Mouse (Mus musculus) layer of hippocampus, postnatal 36 days (tissue): Measurements from ENCODE around the gene Gm38431. TPM values are rescaled to one million over a fixed set of nuclear protein-coding genes. Genes with fewer than 3 reads are reported as not detected.

Experiments
- microRNA-seq, 2 experiments: library from miRNA; unstranded; fragments of <30 nt; microRNA quantifications; one replicate each; pipeline ENCODE4 v1.2.0; 2021
- total RNA-seq, 2 experiments: library from RNA; stranded (reverse); gene quantifications; 2 replicates each; pipeline ENCODE4 v1.2.3; 2021

Gene Gm38431
- total RNA-seq, 2 experiments from 2014 or later: 4.8 to 5.0 TPM

Small RNAs within 50 kb of the gene (microRNA-seq; reads per million reads assigned to microRNA genes)
- gene Mir1900: 0 reads per million in 2 experiments
- gene Mir7082: 0.85 to 1.8 reads per million in 2 experiments

Other genes with a start within 250 kb of the Gm38431 start
- 10 to 100 TPM; 68.4 to 69.6 TPM for gene A230050P20Rik, start 223.4 kb downstream of the Gm38431 start, total RNA-seq
- 1 to 10 TPM; 9.8 to 9.9 TPM for gene Angptl6, start 212.3 kb downstream of the Gm38431 start, total RNA-seq
- gene Ppan, start 203.8 kb downstream of the Gm38431 start, total RNA-seq: 10 to 100 TPM; 19.8 to 24.9 TPM
- 100 to 1,000 TPM; 120 to 127 TPM for gene Eif3g, start 193.4 kb downstream of the Gm38431 start, total RNA-seq
- 10 to 100 TPM; 34.0 to 35.1 TPM for gene Dnmt1, start 132.1 kb downstream of the Gm38431 start, total RNA-seq
- gene S1pr2, start 115.2 kb downstream of the Gm38431 start, total RNA-seq: 1 to 10 TPM; 1.2 to 2.8 TPM
- 10 to 100 TPM; 61.1 to 65.8 TPM for gene Mrpl4, start 89.3 kb downstream of the Gm38431 start, total RNA-seq
- gene Icam1, start 76.0 kb downstream of the Gm38431 start, total RNA-seq: 1 to 10 TPM; 1.9 to 3.6 TPM
- gene Icam4, start 62.6 kb downstream of the Gm38431 start, total RNA-seq: 1 to 10 TPM in 1 of 2 experiments, under 1 TPM in 1; 0.63 to 1.2 TPM
- 100 to 1,000 TPM; 360 to 373 TPM for gene Icam5, start 59.9 kb downstream of the Gm38431 start, total RNA-seq
- gene Zglp1, start 24.9 kb downstream of the Gm38431 start, total RNA-seq: not detected
- gene Gm49373, start 18.9 kb downstream of the Gm38431 start, total RNA-seq: 1 to 10 TPM; 2.5 to 2.9 TPM
- gene Fdx1l, start 18.4 kb downstream of the Gm38431 start, total RNA-seq: 10 to 100 TPM; 56.0 to 64.5 TPM
- 10 to 100 TPM; 29.9 to 31.5 TPM for gene Raver1, start within 50 bp of the Gm38431 start, total RNA-seq
- gene Tyk2, start 39.2 kb upstream of the Gm38431 start, total RNA-seq: 10 to 100 TPM; 14.6 to 18.0 TPM
- gene Cdc37, start 58.0 kb upstream of the Gm38431 start, total RNA-seq: 100 to 1,000 TPM; 142 to 150 TPM
- 10 to 100 TPM; 84.2 to 86.8 TPM for gene Pde4a, start 73.7 kb upstream of the Gm38431 start, total RNA-seq
- gene Keap1, start 147.4 kb upstream of the Gm38431 start, total RNA-seq: 10 to 100 TPM; 57.2 to 58.1 TPM
- gene S1pr5, start 156.4 kb upstream of the Gm38431 start, total RNA-seq: 10 to 100 TPM; 11.1 to 11.2 TPM
- 10 to 100 TPM; 38.8 to 40.9 TPM for gene Atg4d, start 173.3 kb upstream of the Gm38431 start, total RNA-seq
- gene Kri1, start 196.0 kb upstream of the Gm38431 start, total RNA-seq: 10 to 100 TPM; 48.1 to 50.2 TPM
- gene Cdkn2d, start 199.4 kb upstream of the Gm38431 start, total RNA-seq: 10 to 100 TPM; 53.0 to 62.9 TPM
- under 1 TPM; 0.35 to 0.57 TPM for gene Ap1m2, start 220.3 kb upstream of the Gm38431 start, total RNA-seq
- gene Slc44a2, start 228.7 kb upstream of the Gm38431 start, total RNA-seq: 10 to 100 TPM; 49.6 to 56.3 TPM